Mouse (Mus musculus) hindbrain, embryonic 12.5 days (tissue): ENCODE measurements around the gene Hmgb3. TPM values are rescaled to one million over a fixed set of nuclear protein-coding genes. Genes with fewer than 3 reads are reported as not detected.

Experiments used
- ATAC-seq: fragments of 200-750 bp; cut with Nextera tagmentation; 2 replicates; pipeline ENCODE4 v1.8.0; 2017; ENCODE audit warnings: moderate TSS enrichment; ENCODE audit not compliant: low FRiP score
- H3K27ac ChIP-seq: fragments of 300-500 bp; sonication (generic); 2 replicates; pipeline ENCODE4 v1.5.1; 2016; ENCODE audit warnings: mild to moderate bottlenecking
- H3K27me3 ChIP-seq: fragments of 300-500 bp; sonication (generic); 2 replicates; pipeline ENCODE4 v1.6.1; 2016; ENCODE audit warnings: mild to moderate bottlenecking
- H3K36me3 ChIP-seq: fragments of 300-500 bp; sonication (generic); 2 replicates; pipeline ENCODE4 v1.6.1; 2016; ENCODE audit warnings: mild to moderate bottlenecking
- H3K4me1 ChIP-seq: fragments of 300-500 bp; sonication (generic); 2 replicates; pipeline ENCODE4 v1.6.1; 2016
- H3K4me2 ChIP-seq: fragments of 300-500 bp; sonication (generic); replicated peaks from 2 replicates; pipeline ENCODE4 v1.6.1; 2016; ENCODE audit warnings: mild to moderate bottlenecking
- H3K4me3 ChIP-seq: fragments of 300-500 bp; sonication (generic); 2 replicates; pipeline ENCODE4 v1.5.1; 2016; ENCODE audit warnings: mild to moderate bottlenecking
- H3K9ac ChIP-seq: fragments of 300-500 bp; sonication (generic); 2 replicates; pipeline ENCODE4 v1.6.1; 2016; ENCODE audit warnings: mild to moderate bottlenecking, moderate library complexity
- H3K9me3 ChIP-seq: fragments of 300-500 bp; sonication (generic); replicated peaks from 2 replicates; pipeline ENCODE4 v1.6.1; 2016; ENCODE audit warnings: mild to moderate bottlenecking
- WGBS: fragments of 180-500 bp; shearing (Covaris S2); methylation state at CpG from one replicate; pipeline ENCODE4 v1.1.7; 2016; 5-methylcytosine and 5-hydroxymethylcytosine counted together
- polyA plus RNA-seq: library from polyadenylated mRNA; unstranded; fragments of >200 nt; fragmentation: Nextera tagmentation; extraction: Ambion mirVana; gene quantifications from 2 replicates; pipeline ENCODE4 v1.2.1, GENCODE M21; 2016

The Hmgb3 gene
- polyA plus RNA-seq, 1 experiment from 2014 or later, result 578 TPM

DNA sequence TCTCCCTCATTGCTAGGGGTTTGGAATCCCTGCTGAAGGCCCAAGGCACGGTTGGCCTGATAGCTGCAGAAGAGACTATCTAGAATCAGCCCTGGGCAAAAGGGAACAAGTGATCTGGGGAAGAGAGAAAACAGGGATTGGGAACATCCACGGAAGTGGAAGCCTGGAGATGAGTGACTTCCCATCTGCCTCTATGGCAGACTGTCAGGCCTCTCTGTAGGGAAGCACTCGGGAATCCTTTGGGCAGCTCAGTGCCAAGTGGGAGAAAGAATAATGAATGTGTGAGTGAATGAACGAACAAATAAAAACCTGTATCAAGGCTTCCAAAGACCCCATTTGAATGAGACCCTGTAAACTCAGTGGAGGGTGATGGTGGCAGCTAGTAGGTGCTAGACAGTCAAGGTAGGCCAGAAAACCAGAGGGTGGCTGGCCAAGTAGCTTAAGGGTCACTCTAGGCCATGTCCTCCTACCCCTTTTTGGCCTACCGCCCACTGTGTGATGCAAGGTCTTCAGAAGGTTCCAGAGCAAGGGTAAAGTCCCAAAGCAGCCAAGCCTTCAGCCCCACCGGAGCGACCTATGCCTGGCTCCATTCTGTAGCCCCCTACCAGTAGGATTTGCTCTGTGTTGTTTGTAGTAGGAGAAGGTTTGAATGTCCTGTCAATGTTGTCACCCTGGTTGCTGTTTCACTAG, 14.8 kb upstream of the Hmgb3 start:
- Histone ChIP-seq H3K4me1 (no peaks in the 10 kb centered on the region), H3K4me3 (no peak overlapping the region), H3K9me3 (no peaks in the 10 kb centered on the region), H3K36me3 (no peaks in the 10 kb centered on the region), H3K27ac (no peak overlapping the region), H3K9ac (no peak overlapping the region), H3K4me2 (no peak overlapping the region), H3K27me3 (no peaks in the 10 kb centered on the region)
- WGBS, result 79% methylated on average over 7 of the region's 7 CpGs
- no peak for ATAC-seq

DNA sequence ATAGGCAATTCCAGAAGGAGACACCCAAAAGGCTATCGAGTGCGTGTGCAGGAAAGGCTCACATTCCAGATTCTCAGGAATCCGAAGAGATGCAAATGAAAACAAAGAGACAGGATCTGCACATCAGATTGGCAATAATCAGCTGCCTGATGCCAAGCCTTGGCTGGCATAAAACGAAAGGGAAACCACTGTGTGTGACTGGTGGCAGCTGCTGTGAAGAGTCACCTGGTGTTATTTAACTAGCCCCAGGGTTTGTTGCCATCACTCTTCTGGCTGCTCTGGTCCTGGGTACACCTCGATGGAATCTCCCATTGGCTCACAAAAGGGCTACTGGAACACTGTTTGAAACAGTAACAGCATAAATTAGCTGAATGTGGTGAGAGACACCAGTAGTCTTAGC, 11.0 kb upstream of the Hmgb3 start:
- Histone ChIP-seq H3K9ac (no peak overlapping the region), H3K9me3 (no peaks in the 10 kb centered on the region), H3K36me3 (no peaks in the 10 kb centered on the region), H3K4me1 (no peaks in the 10 kb centered on the region), H3K27me3 (no peaks in the 10 kb centered on the region), H3K4me2 (no peak overlapping the region), H3K27ac (no peak overlapping the region), H3K4me3 (no peak overlapping the region)
- no peak for ATAC-seq
- 75% methylated on average over 5 of the region's 5 CpGs for WGBS

DNA sequence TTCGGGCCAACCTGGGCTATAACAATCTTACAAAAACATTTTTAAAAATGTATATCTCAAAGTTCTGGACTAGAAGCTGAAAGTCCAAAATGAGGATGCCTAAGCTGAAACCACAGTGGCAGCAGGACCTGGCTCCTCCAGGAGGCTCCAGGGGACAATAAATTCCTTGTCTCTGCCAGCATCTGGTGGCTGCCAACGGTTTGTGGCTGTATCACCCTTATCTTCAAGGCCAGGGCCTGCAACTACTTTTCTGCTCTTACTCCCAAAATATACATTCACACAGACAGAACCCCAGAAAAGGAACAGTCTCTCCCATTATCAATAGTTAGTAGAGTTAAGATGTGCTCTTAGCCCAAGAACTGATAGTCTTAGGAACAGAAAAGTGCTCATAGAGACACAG, 10.6 kb upstream of the Hmgb3 start:
- Histone ChIP-seq H3K4me3 (no peak overlapping the region), H3K4me2 (no peak overlapping the region), H3K27me3 (no peaks in the 10 kb centered on the region), H3K9ac (no peak overlapping the region), H3K27ac (no peak overlapping the region), H3K9me3 (no peaks in the 10 kb centered on the region), H3K36me3 (no peaks in the 10 kb centered on the region), H3K4me1 (no peaks in the 10 kb centered on the region)
- no peak for ATAC-seq
- 81% methylated on average over 2 of the region's 2 CpGs for WGBS

DNA sequence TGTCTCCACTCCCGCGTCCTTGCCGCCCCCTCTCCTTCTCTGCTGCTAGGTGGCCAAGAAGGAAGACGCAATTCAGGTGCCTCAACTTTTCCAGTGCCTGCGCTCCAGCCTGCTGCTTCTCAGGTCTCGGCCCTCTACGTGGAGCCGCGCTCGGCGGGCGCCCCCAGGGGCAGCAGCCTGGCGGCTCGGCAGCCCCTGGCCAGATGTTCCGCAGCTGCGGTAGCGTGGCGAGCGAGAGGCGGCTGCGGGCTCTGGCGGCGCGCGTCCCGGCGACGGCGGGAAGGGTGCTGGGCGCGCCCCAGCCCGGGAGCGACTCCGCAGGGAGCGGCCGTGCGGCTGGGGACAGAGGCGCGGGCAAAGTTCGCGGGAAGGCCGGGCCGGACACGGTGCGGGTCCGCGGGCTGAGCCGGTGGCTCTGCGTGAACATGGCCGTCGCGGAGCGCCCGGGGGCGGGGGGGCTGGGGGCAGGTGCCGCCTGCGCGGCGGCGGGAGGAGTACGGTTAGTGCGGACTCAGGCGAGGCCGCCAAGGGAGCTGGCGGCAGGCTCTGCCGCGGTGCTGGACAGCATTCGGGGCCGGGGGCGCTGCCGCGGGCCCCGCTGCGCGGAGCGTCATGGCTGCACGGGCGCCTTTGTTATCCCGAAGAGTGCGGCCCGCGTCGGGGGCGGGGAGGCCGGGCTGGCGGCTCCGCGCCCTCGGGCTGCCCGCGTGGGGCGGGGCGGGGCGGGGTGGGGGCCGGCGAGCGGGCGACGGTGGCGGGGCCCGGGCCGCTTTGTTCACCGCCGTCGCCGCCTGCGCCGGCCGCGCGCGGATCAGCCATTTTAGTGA, 610 bp downstream of the Hmgb3 start:
- Histone ChIP-seq H3K4me2 (peak overlapping the region; percentile 58), H3K9ac (peak overlapping the region; percentile 88), H3K4me3 (peak overlapping the region; percentile 75), H3K36me3 (peaks cover 10% of the 10 kb centered on the region; the same call in 1 of the 2 replicates), H3K27ac (peak overlapping the region; percentile 98), H3K4me1 (no peaks in the 10 kb centered on the region), H3K9me3 (peaks cover 7% of the 10 kb centered on the region; the same call in 1 of the 2 replicates), H3K27me3 (no peaks in the 10 kb centered on the region)
- peak; percentile 75 for ATAC-seq
- WGBS, result 17% methylated on average over 48 of the region's 112 CpGs

DNA sequence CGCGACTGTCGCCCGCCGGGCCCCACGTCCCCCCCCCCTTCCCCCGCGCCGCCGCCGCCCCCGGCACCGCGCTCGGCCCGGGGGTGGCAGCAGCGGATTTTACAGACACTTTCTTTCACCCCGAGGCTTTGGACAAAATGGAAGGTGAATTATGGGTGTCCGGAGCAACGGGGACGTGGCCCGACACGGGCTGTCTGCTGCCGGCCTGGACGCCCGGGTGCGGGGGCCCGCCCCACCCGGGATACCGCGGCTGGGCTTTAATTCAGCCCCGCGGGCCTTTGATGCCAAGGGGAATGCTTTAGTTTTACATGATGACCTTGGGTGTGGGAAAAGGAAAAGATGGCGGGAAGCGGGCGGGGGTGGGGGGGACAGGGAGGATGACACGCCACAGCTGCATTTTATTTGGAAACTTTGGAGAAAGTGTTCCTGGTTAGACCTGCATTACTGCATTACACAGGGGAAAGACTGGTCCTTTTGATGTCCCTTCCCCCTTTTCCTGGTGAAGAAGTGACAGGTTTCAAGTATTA, 1.3 kb downstream of the Hmgb3 start:
- Histone ChIP-seq H3K27me3 (no peaks in the 10 kb centered on the region), H3K9ac (peak overlapping the region; percentile 88), H3K4me2 (peak overlapping the region; percentile 58), H3K36me3 (peaks cover 15% of the 10 kb centered on the region; the same call in 1 of the 2 replicates), H3K9me3 (peaks cover 7% of the 10 kb centered on the region; the same call in 1 of the 2 replicates), H3K4me1 (no peaks in the 10 kb centered on the region), H3K27ac (peak overlapping the region; percentile 98), H3K4me3 (peak overlapping the region; percentile 75)
- WGBS, result 26% methylated on average over 26 of the region's 37 CpGs
- no peak for ATAC-seq

DNA sequence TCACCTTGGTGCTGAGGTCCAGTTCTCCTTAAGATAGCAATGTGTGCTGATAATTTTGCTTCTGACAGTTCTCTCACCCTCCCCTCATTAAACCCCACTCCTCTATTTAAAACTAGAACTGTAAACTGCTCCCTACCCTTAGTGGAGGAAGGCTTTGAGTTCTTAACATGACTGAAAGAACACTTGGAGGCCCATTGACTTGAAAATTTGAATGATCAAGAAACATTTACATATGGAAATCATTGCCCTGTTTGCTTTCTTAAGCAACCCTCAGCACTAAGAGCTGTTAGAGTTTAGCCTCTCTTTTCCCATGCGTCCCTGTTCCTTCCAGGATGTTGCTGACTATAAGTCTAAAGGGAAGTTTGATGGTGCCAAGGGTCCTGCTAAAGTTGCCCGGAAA, 3.6 kb downstream of the Hmgb3 start:
- WGBS, result 91% methylated on average over 2 of the region's 2 CpGs
- Histone ChIP-seq H3K4me1 (no peaks in the 10 kb centered on the region), H3K36me3 (peaks cover 15% of the 10 kb centered on the region; the same call in 1 of the 2 replicates), H3K4me3 (no peak overlapping the region), H3K27me3 (no peaks in the 10 kb centered on the region), H3K27ac (no peak overlapping the region), H3K4me2 (no peak overlapping the region), H3K9ac (no peak overlapping the region), H3K9me3 (peaks cover 7% of the 10 kb centered on the region; the same call in 1 of the 2 replicates)
- no peak for ATAC-seq

DNA sequence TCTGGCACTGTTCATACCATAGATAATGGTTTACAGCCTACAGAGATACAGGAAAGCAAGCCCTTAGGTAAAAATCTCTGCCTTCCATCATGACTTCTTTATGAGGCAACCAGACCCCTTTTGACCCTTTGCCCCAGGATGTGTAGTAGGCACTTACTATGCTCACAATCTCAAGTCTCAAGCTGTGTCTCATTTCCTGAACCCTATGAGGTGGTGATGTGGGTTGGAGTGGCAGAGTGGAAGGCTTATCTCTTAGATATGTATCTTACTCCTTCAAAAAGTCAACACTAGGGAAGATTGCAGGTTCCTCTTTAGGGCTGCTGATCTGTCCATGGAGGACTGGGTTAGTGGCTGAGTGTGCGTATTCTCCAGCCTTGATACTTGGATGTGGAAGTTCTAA, 5.1 kb downstream of the Hmgb3 start:
- Histone ChIP-seq H3K36me3 (peaks cover 15% of the 10 kb centered on the region; the same call in 1 of the 2 replicates), H3K4me2 (no peak overlapping the region), H3K4me3 (no peak overlapping the region), H3K4me1 (no peaks in the 10 kb centered on the region), H3K27ac (no peak overlapping the region), H3K27me3 (no peaks in the 10 kb centered on the region), H3K9me3 (peaks cover 7% of the 10 kb centered on the region; the same call in 1 of the 2 replicates), H3K9ac (no peak overlapping the region)
- 96% methylated on average over 1 of the region's 1 CpGs for WGBS
- ATAC-seq, result no peak

DNA sequence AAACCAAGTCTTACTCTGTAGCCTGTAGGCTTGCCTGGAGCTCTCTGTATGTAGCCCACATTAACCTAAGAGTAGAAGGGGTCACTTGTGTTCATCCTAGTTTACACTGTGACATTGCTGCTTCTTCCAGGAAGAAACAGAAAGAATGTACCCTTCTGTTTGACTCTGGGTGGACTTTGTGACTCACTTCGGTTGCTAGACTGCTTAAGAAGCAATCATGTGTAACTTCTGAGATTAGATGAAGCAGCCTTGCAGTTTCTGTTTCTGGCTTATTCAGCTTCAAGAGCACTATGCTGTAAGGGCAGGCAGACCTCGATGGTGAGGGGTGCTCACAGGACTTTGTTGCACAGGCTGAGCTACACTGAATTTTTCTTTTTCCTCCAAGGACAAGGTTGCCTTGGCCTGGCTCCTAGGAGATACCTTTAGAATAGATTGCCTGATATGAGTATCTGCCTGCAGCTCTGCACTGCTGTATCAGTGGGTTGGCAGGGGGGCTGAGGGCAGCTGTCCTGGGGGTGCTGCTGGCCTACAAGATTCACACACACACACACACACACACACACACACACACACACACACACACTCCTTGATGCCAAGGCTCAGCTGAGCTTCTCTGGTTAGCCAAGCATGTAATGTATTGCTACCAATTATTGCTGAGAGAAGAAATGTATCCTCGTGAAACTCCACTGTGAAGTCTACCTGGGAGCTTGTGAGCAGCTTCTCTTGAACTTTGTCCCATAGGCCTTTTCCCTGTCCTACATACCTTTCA, 17.6 kb downstream of the Hmgb3 start:
- H3K4me1 ChIP-seq, result no peaks in the 10 kb centered on the region
- no peak overlapping the region for H3K4me2 ChIP-seq
- no peaks in the 10 kb centered on the region for H3K36me3 ChIP-seq
- H3K4me3 ChIP-seq, result no peak overlapping the region
- no peak for ATAC-seq
- 74% methylated on average over 3 of the region's 3 CpGs for WGBS
- H3K9me3 ChIP-seq, result no peaks in the 10 kb centered on the region
- no peaks in the 10 kb centered on the region for H3K27me3 ChIP-seq
- no peak overlapping the region for H3K9ac ChIP-seq
- H3K27ac ChIP-seq, result no peak overlapping the region

DNA sequence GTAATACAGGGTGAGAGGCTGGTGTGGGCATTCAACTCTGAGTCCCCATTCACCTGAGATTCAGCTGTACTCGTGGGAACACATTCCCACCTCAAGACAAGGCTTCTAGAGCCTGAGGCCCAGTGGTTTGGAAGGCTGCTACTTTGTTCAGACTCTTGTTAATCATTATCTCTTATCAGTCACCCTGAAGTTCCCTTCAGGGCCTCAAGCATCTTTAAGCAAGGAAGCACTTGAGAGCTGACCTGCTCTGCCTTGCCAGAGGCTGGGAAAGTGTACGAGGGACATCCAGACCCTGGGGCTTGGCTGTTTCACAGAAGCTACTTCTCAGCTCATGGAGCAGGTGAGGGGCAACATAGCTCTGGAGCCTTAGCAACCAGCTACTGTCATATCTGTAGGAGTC, 19.8 kb downstream of the Hmgb3 start:
- WGBS, result 56% methylated on average over 2 of the region's 2 CpGs
- Histone ChIP-seq H3K36me3 (no peaks in the 10 kb centered on the region), H3K9ac (no peak overlapping the region), H3K9me3 (no peaks in the 10 kb centered on the region), H3K4me2 (no peak overlapping the region), H3K4me1 (no peaks in the 10 kb centered on the region), H3K27ac (no peak overlapping the region), H3K4me3 (no peak overlapping the region), H3K27me3 (no peaks in the 10 kb centered on the region)
- ATAC-seq, result no peak

DNA sequence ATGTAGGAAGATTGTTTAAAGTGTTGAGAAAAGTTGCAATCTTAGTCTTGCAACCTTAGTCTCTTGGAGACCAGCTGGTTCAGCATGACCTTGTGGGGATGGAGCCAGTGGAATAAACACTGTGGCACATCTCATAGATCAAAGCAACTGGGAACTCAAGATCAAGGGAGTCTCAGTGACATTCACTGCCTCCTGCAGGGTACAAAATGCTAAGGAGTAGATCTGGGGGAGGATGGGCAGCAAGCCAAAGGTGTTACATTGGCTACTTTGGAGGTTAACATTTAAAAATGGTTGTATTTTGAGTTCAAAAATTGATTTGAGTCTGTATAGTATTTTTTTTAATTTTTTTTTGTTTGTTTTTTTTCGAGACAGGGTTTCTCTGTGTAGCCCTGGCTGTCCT, 33.5 kb downstream of the Hmgb3 start:
- no peaks in the 10 kb centered on the region for H3K36me3 ChIP-seq
- H3K27ac ChIP-seq, result no peak overlapping the region
- ATAC-seq, result no peak
- H3K9me3 ChIP-seq, result no peaks in the 10 kb centered on the region
- no peaks in the 10 kb centered on the region for H3K27me3 ChIP-seq
- H3K9ac ChIP-seq, result no peak overlapping the region
- no peak overlapping the region for H3K4me2 ChIP-seq
- H3K4me3 ChIP-seq, result no peak overlapping the region
- WGBS, result 58% methylated on average over 1 of the region's 1 CpGs
- H3K4me1 ChIP-seq, result no peaks in the 10 kb centered on the region

DNA sequence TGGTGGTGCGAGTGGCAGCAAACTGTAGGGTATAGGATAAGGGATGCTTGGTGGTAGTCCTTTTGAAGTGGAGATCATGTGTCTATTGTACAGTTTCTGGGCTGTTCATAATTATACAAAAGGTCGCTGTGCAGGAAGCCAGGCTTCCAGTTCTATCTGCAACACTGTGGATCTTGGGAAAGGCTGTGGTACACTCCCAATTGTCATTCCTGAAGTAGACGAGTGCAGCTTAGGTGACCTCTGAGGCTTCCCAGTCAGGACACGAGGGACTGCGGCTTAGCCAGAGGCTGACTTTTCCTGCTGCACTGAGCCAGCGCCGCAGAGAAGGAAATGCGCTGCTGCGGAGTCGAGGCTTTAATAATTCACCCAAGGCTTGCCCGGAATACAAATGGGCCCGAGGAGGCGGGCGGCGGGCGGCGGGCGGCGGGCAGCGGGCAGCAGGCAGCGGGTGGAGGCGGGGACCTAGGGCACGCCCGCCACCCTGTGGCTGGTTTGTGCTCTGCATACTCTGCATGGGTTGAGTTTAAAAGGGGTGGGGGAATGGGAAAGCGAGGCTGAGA, 45.4 kb downstream of the Hmgb3 start:
- H3K27me3 ChIP-seq, result no peaks in the 10 kb centered on the region
- 19% methylated on average over 24 of the region's 25 CpGs for WGBS
- peak overlapping the region; percentile 25 for H3K4me3 ChIP-seq
- no peak overlapping the region for H3K27ac ChIP-seq
- peak; percentile 89 for ATAC-seq
- H3K4me1 ChIP-seq, result no peaks in the 10 kb centered on the region
- no peak overlapping the region; the same call in 1 of the 2 replicates for H3K9ac ChIP-seq
- H3K9me3 ChIP-seq, result no peaks in the 10 kb centered on the region
- no peaks in the 10 kb centered on the region for H3K36me3 ChIP-seq
- peak overlapping the region; percentile 49 for H3K4me2 ChIP-seq
